Mouse (Mus musculus) left cerebral cortex, adult 2 months (tissue): ENCODE results near the gene Pde3b. TPM values are rescaled to one million over a fixed set of nuclear protein-coding genes. Genes with fewer than 3 reads are reported as not detected.
"Not testable (repeated sequence)": the region's sequence is repeated elsewhere in the genome, so short reads cannot be mapped to it uniquely, and the experiment has no call there.

Experiments
- DNase-seq, 2 experiments: peaks; one replicate each; pipeline ENCODE4 v3.0.0; 2021 to 2022; ENCODE audit warnings: low spot score in 2 of 2, mixed read lengths in 1 of 2; ENCODE audit errors: extremely low spot score in 1 of 2
- H3K27ac ChIP-seq: fragments of 200-600 bp; 2 replicates; pipeline ENCODE4 v1.8.1; 2022
- H3K4me3 ChIP-seq: fragments of 200-600 bp; 2 replicates; pipeline ENCODE4 v1.8.1; 2022
- CTCF ChIP-seq: fragments of 200-600 bp; IDR thresholded peaks from 2 replicates; pipeline ENCODE4 v1.8.1; 2022; ENCODE audit warnings: antibody characterized with exemption, mild to moderate bottlenecking, moderate library complexity
- intact Hi-C: fragments of 180-260 bp; cut with DNase I; formaldehyde crosslinking; loops from one replicate; pipeline ENCODE4 v1.15.1; 2025
- total RNA-seq, 2 experiments: library from RNA; stranded (reverse); gene quantifications; 2 replicates each; pipeline ENCODE4 v1.2.3; 2021

The Pde3b gene
- total RNA-seq, 2 experiments from 2014 or later: 7.3 to 9.9 TPM

- no peak for TF ChIP-seq CTCF
- intact Hi-C loops: no loop called here
- no peak overlapping the region for H3K4me3 ChIP-seq
Measured at GRCm38 (mm10) chr7:114480196-114480989, 65.3 kb downstream of the Pde3b start.

GRCm38 (mm10) chr7:114481008-114481407 lies 65.9 kb downstream of the Pde3b start:
- no peak for DNase-seq
- intact Hi-C loops: no loop called here
- H3K27ac ChIP-seq: no peak overlapping the region
- no peak for TF ChIP-seq CTCF
- H3K4me3 ChIP-seq: no peak overlapping the region

More at GRCm38 (mm10) chr7:114480196-114480989, 65.3 kb downstream of the Pde3b start:
- no peak overlapping the region for H3K27ac ChIP-seq
- no peak for DNase-seq

DNA sequence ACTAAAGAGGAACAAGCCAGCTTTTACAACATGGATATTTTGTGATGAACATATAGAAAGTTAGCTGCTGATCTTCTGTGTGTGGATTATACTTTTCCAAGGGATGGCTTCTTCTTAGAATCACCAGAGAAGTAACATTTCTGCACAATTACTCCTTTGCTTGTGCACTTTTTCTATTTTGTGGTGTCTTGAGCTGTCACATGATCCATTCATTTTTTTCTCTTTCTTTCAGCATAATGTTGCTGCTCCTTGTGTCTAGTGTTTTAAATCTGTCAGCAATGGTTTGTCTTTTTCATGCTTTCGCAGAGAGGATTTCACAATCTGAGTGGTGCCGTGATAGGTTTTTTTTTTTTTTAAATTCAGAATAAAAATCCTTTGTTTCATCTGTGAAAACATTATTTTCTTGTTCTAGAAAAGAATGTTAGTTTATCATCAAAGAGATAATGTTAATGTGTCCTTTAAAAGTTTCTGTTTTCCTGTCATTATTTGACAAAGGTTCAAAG lies 66.4 kb downstream of the Pde3b start:
- no peak overlapping the region for H3K4me3 ChIP-seq
- H3K27ac ChIP-seq: no peak overlapping the region
- DNase-seq: no peak
- intact Hi-C loops: no loop called here
- TF ChIP-seq CTCF: no peak

- Histone ChIP-seq H3K4me3 (no peak overlapping the region), H3K27ac (no peak overlapping the region)
- intact Hi-C loops: loop anchor here (5.0 kb wide), 1 partner anchor 215 kb away; the partner anchor contains the start of gene Psma1
- TF ChIP-seq CTCF: no peak
- DNase-seq: no peak
Measured at GRCm38 (mm10) chr7:114492540-114492939, 77.5 kb downstream of the Pde3b start.

GRCm38 (mm10) chr7:114494033-114494432 lies 79.0 kb downstream of the Pde3b start:
- TF ChIP-seq CTCF: peak; percentile 19
- DNase-seq: no peak
- no peak overlapping the region for H3K27ac ChIP-seq
- H3K4me3 ChIP-seq: no peak overlapping the region
- intact Hi-C loops: loop anchor here (5.0 kb wide), 1 partner anchor 217 kb away; the partner anchor contains the start of gene Psma1

DNA sequence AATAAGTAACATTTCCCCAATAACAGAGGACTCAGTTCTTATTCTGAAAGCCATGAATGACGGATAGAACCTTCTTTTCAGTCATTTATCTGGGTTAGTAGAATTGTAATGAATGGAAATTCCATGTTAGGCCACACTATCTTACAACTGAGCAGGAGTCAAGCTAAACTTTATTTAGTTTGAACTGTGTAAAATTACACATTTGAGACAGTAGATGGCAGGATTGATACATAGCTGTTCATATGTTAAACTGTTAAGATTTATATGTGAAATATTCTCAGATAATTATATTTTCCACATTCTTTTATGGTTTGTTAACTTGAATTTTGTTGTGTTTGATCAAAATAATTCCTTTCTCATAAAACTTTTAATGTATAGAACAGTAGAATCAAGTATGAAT lies 84.2 kb downstream of the Pde3b start:
- Histone ChIP-seq H3K27ac (no peak overlapping the region), H3K4me3 (no peak overlapping the region)
- peak; percentile 58 for TF ChIP-seq CTCF
- DNase-seq: no peak
- intact Hi-C loops: loop anchor here (5.0 kb wide), 1 partner anchor 82 kb away; the partner anchor contains the start of gene Pde3b

DNA sequence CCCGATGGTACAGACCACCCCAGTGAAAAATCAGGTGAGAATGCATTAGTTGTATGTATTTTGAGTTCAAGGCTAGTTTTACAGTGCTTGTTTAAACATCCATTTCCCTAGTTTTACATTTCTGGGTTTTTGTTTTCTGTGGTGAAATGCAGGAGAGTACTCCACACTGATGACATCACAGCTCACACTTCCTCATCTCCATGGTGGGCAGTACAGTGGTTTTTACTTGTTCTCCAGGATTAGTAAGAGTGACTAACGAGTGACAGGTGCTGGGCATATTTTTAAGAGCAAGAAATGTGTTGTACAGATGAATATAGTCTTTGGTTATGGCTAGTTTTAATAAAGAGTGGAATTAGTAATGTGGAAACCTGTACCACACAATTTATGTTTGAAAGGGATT lies 93.8 kb downstream of the Pde3b start:
- DNase-seq: no peak
- H3K27ac ChIP-seq: no peak overlapping the region
- TF ChIP-seq CTCF: no peak
- H3K4me3 ChIP-seq: no peak overlapping the region
- intact Hi-C loops: no loop called here

DNA sequence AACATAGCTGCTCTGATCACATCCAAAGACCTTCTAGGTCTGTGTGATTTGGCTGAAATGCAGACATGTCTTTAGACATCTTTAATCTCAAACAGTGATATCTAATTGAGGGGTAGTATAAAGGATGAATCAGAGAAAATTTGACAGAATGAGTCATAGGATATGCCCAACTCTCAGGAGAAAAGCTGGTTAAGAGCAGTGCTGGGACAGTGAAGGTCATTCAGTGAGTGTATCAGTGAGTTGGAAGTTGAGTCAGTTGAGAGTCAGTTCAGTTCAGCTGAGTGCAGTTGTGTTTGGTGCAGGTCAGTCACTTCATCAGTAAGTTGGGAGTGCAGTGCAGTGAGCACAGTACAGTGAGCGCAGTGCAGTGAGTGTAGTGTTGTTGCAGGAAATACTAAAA lies 105.0 kb downstream of the Pde3b start:
- no peak overlapping the region for H3K27ac ChIP-seq
- no peak overlapping the region for H3K4me3 ChIP-seq
- DNase-seq: no peak
- TF ChIP-seq CTCF: no peak
- intact Hi-C loops: no loop called here

GRCm38 (mm10) chr7:114526245-114526644 lies 111.2 kb downstream of the Pde3b start:
- TF ChIP-seq CTCF: no peak
- intact Hi-C loops: no loop called here
- no peak overlapping the region for H3K27ac ChIP-seq
- H3K4me3 ChIP-seq: no peak overlapping the region
- DNase-seq: no peak

DNA sequence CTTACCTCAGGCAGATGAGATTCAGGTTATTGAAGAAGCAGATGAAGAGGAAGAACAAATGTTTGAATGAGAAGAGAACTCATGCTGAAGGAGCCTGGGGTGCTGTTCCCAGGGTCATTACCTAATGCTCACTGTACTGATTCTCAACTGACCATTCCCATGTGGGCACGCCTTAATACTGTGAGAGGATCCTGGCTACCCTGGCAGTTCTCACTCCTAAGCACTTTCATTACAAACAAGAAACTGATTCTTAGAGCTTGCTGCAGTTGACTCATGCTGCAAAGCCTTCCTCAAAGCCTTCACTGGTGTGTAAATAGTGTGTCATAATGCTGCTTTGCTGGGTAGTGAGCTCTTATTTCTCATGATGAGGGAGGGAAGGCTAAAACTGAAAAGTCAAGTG lies 121.1 kb downstream of the Pde3b start:
- no peak overlapping the region for H3K27ac ChIP-seq
- DNase-seq: no peak
- intact Hi-C loops: no loop called here
- H3K4me3 ChIP-seq: no peak overlapping the region
- TF ChIP-seq CTCF: no peak

- Histone ChIP-seq H3K27ac (peak within 1 kb of the TSS; percentile 50; the same call in 1 of the 2 replicates), H3K4me3 (peak within 1 kb of the TSS; percentile 48)
- peak; percentile 79 to 84 for DNase-seq
- intact Hi-C loops: no loop called here
- TF ChIP-seq CTCF: peak; percentile 32
Measured at GRCm38 (mm10) chr7:114562531-114563241, 147.6 kb downstream of the Pde3b start, which contains the start of gene Cyp2r1. Gene Cyp2r1 (minus strand): TSS chr7:114562972.

- DNase-seq, H3K27ac ChIP-seq, intact Hi-C loops, H3K4me3 ChIP-seq: not testable (repeated sequence)
Measured at GRCm38 (mm10) chr7:114573866-114574265, 158.8 kb downstream of the Pde3b start.
